Mouse (Mus musculus) liver, adult (tissue): ENCODE measurements around the gene Adamtsl2.

ENCODE experiments used
- GATA4 ChIP-seq: IDR thresholded peaks from 2 replicates; pipeline ENCODE4 v1.6.1; 2014; ENCODE audit warnings: mild to moderate bottlenecking, low read length; ENCODE audit not compliant: insufficient replicate concordance

Adamtsl2 gene

GRCm38 (mm10) chr2:27089238-27089637 is 10.1 kb downstream of the Adamtsl2 start:
- peak; percentile 9; the same call in 1 of the 2 replicates for TF ChIP-seq GATA4

DNA sequence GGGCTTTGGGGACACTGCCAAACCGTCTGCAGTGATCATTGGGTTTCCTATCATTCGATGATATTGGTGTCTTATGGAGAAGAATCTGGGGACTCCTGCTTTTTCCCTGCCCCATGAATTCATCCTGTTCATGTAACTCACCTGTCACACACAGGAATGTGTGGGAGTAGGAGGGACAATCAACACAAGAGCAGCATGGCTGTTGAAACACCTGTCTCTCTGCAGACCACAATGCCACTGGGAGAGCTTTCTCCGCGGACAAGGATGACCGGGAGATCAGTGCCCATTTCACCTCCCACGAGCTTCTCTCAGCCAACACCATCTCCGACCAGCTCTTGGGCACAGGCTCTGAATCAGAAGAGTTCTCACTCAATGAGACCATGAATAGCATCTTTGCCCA is 16.0 kb downstream of the Adamtsl2 start:
- no peak for TF ChIP-seq GATA4

DNA sequence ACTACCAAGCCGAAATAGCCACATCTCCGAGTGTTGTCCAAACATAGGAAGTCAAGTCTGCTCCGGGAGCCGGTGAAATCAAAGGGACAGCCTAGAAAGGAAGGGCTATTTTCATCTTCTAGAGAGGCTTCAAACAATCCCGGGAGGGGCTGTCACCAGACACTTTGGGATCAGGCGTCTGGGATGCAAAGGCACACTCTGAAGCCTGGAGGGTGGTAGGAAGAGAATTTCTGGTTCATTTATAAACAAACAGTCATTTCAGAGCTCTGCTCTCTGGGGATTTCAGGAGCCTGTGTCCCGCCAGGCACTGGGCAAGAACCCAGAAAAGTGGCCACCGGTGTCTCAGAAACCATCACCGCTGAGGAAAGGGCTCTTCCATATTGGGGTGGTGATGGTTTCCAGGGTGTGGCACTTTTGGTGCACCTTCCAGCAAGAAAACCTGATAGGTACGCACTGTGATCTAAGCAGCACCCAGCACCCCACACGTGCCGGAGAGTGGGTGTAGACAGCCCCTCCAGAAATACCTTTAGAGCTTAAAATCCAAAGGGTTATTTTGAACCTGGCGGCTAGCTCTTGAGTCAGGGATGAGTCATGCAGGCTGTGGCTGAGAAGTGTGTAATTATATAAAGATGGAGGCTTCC is 17.3 kb downstream of the Adamtsl2 start:
- TF ChIP-seq GATA4 = no peak

- TF ChIP-seq GATA4 = no peak
Observed at GRCm38 (mm10) chr2:27097241-27097656, 18.1 kb downstream of the Adamtsl2 start.

DNA sequence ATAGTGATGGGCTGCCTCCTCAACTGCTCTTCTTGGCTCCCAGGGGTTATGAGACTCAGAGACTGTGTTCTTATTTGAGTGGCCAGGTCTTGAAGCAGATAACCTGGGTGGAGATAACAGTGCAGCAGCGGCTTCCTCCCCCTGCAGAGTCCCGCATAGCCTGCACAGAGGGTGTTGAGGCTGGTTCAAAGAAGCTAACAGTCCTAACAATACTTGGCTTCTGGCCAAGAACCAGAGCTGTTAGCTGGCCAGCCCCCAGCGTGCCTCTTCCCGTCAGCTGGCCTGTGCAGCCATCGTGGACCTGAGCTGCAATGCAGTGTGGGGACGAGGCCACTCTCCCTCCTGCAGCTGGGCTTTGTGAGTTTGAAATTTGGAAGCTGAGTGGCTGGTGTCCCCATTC is 18.6 kb downstream of the Adamtsl2 start:
- TF ChIP-seq GATA4 = peak; percentile 61; the same call in 1 of the 2 replicates

DNA sequence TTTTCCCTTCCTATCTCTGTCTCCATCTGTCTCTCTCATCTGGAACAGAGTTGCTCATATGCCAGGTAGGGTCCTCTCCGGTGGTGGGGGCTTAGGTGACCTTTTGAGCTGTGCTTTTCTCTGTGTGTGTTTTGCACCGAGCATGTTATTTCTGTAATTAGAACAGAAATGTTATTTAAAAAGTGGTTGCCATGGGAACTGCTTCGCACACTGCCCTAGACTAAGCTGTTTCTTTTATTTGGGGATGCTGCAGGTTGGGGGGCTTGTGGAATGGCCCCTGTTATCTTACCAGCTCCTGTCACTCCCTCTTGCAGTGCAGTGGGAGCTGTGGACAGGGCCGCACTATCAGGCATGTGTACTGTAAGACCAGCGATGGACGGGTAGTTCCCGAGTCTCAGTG is 24.4 kb downstream of the Adamtsl2 start:
- no peak for TF ChIP-seq GATA4

- TF ChIP-seq GATA4 = no peak
Observed at GRCm38 (mm10) chr2:27106816-27107215, 27.6 kb downstream of the Adamtsl2 start.

- no peak for TF ChIP-seq GATA4
Observed at GRCm38 (mm10) chr2:27108144-27108543, 29.0 kb downstream of the Adamtsl2 start.

- TF ChIP-seq GATA4 = no peak
Observed at GRCm38 (mm10) chr2:27109052-27109451, 29.9 kb downstream of the Adamtsl2 start.

GRCm38 (mm10) chr2:27112585-27112984 is 33.4 kb downstream of the Adamtsl2 start:
- TF ChIP-seq GATA4 = no peak

DNA sequence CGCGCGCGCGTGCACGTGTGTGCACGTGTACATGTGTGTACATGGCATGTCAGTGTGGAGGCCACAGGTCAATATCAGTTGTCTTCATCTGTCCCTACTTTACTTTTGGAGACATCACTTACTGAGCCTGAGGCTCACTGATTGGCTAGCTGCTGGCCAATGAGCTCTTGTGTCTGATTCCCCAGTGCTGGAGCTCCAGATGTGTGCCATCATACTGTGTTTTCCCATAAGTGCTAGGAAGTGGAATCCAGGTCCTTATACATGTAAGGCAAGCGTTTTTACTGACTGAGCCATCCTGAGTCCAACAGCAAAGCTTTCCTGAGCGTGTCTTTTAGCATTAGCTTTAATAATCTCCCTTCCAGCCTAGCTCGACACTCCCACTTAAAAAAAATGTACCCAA is 35.0 kb downstream of the Adamtsl2 start:
- TF ChIP-seq GATA4 = no peak

- TF ChIP-seq GATA4 = no peak
Observed at GRCm38 (mm10) chr2:27118452-27118851, 39.3 kb downstream of the Adamtsl2 start.

GRCm38 (mm10) chr2:27119766-27120165 is 40.6 kb downstream of the Adamtsl2 start:
- no peak for TF ChIP-seq GATA4

DNA sequence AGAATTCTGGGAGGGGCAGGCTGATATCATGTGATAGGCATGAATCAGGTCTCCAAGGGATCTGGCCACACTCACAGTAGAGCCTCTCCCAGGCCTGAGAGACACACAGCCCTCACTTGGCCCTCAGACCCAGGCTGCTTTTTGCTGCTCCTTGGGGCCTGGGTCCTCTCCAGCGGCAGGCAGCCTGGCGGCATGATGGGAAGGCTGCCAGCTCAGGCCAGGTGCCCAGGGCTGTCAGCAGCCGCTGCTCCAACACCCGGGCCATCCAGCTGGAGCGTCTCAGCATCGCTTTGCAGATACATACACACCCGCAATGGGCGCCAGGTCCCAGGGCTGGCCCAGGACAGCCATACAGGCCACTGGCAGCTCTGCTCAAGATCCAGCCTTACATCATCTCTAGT is 41.1 kb downstream of the Adamtsl2 start:
- no peak for TF ChIP-seq GATA4

GRCm38 (mm10) chr2:27121626-27122355 is 42.6 kb downstream of the Adamtsl2 start:
- TF ChIP-seq GATA4 = no peak

GRCm38 (mm10) chr2:27122578-27122977 is 43.4 kb downstream of the Adamtsl2 start:
- no peak for TF ChIP-seq GATA4

DNA sequence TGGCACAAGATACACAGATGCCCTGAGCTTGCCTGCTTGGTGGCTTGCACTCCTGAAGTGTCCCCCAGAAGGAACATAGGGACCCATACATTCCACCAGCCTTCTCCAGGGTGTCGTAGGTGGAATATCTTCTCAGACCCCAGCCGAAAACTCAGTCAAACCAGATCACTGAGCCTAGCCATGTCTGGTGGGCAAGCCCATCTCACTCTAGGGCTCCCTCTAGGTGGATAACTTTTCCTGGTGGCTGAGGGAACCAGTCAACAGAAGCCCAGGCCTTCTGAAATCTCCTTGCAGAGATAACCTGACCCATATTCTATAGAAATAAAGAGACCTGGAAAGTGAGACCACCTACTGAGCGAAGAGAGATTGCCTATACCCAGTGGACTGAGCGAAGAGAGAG is 43.9 kb downstream of the Adamtsl2 start:
- TF ChIP-seq GATA4 = no peak

DNA sequence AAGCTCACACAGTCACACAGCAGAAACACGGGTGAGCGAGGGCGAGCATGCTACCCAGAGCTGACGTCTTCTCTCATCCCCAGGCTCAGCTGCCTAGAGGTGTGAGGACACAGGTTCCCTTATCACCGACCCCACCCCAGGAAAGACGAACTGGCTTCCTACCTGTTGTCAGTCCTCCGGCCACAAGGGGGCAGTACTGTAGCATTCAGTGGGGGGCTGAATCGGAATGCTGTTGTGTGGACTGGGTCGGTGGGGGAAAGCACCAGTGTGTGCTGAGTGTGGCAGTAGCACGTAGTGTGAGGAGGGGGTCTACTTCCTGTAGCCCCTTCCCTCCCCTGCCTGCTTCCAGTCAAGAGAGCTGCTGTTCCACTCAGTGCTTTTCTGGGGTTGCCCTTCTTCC is 46.8 kb downstream of the Adamtsl2 start:
- TF ChIP-seq GATA4 = no peak
